Mouse (Mus musculus): Measurements from ENCODE around the gene Gm128. TPM values are rescaled to one million over a fixed set of nuclear protein-coding genes. Genes with fewer than 3 reads are reported as not detected.

Gm128 gene
- polyA plus RNA-seq (2012; rRNA removed), result 0.05 TPM in 2 replicates

GRCm38 (mm10) chr3:95241498-95241897, at the start of gene Gm128:
TSS of gene Gm128 (minus strand) at chr3:95241598.
- 77% methylated on average over 7 of the region's 7 CpGs for WGBS
- DNase-seq (ENCODE audit: low read depth, low spot score), result no peak

DNA sequence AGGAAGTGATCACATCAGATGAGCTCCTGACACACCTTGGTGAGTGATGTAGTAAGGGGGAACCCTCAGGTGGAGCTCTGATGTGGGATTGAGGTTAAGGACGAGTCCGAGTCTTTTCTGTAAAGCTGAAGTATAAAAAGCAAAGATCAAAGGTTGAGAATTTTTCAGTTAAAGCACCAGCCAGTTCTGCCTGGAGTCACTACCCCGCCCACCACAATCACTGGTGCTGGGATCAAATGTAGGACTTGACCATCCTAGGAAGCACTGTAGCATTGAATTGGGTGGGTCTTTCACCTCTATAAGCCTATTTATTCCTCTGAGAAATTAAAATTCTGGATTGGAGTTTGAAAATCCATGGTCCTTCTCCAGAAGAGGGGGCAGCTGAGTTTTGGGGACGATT, 49.6 kb upstream of the Gm128 start:
- no peak for DNase-seq (ENCODE audit: low read depth, low spot score)
- 46% methylated on average over 4 of the region's 4 CpGs for WGBS

- DNase-seq (ENCODE audit: low read depth, low spot score), result no peak
- WGBS, result 64% methylated on average over 6 of the region's 6 CpGs
These were observed 48.8 kb upstream of the Gm128 start for GRCm38 (mm10) chr3:95290156-95290555.

DNA sequence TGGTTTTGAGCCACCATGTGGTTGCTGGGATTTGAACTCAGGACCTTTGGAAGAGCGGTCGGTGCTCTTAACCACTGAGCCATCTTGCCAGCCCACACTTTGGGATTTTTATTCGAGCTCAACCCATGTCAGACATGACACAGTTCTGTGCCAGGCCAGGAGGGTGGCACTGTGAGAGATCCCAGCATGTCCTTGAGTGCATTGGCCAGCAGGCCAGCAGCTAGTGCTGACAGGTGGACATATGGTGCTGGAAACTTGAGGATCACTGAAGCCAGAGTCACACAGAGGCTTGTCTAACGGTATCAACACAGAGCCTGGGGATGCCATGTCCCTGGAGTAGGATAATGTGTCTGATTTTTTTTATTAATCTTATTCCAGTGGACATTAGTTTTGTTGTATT, 48.0 kb upstream of the Gm128 start:
- no peak for DNase-seq (ENCODE audit: low read depth, low spot score)
- 93% methylated on average over 4 of the region's 4 CpGs for whole genome bisulfite sequencing

DNA sequence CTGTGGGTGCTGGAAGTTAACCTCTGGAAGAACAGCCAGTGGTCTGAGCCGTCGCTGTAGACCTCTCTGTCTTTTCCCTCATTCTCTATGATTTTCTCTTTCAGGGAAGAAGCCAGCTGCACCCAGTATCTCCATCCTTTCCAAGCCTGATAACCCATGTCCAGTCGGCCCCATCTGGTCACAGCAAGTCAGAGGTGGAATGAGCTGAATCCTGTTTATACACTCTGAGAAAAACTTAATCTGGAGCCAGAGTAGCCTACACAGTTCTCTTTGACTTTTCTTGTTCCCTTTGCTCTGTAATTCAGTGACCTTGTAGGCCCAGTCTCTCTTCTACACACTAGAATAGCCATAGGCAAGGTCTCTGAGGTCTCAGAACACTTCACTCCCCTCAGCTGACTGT, 46.1 kb upstream of the Gm128 start:
- 90% methylated on average over 3 of the region's 3 CpGs for WGBS

DNA sequence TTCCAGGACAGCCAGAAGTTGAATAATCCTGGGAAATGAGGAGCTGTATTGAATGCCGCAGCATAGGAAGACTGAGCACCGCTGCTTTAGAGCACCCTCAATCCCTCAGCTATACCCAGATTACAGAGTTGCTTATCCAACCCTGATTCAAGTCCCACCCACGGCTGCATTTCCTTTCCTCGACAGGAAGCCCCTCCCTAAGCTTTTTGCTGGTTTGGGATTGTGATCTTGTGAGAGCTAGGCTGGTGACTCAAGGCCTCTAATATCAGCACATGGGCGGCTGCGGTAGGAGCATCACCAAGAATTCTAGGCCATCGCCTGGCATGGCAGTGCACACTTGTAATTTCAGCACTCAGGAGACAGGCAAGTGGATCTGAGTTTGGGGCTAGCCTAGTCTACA, 45.1 kb upstream of the Gm128 start:
- DNase-seq (ENCODE audit: low read depth, low spot score), result no peak
- WGBS, result 74% methylated on average over 7 of the region's 7 CpGs

More for the DNA sequence above, 46.1 kb upstream of the Gm128 start:
- no peak for DNase-seq (ENCODE audit: low read depth, low spot score)

DNA sequence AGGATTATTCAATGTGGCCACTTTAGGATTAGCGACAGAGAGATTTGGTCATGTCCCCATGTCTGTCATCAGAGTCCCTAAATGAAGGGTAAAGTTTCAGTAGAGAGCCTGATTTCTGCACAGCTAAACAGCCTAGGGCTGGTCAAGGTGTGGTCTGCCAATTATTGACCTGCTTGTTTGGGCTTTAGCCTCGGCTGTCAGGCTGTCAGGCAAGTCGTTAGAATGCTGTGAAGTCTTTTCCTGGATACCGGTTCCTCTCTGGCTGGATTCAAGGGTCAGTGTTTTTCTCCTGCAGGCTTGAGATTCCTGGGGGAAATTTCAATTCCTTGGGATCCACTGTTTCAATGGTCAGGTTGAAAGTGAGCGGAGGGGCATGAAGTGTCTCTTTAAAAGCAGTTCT, 44.6 kb upstream of the Gm128 start:
- 36% methylated on average over 5 of the region's 5 CpGs for WGBS
- no peak for DNase-seq (ENCODE audit: low read depth, low spot score)

DNA sequence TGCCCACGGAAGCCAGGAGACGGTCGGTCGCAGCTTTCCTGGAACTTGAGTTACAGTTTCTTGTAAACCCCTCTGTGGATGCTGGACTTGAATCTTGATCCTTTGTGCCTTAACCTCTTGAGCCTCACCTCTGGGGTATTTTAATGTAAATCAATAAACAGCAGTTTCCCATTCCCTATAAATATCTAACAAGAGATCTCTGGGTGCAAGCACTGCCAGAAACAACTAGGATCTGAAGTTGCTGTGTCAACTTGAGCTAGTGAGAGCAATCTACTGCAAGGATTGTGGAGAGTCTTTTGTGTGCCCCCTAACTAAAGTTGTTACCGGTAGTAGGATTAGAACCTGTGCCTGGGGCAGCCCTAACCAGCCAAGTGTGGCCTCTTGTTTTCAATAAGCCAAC, 44.0 kb upstream of the Gm128 start:
- no peak for DNase-seq (ENCODE audit: low read depth, low spot score)
- WGBS, result 53% methylated on average over 5 of the region's 5 CpGs

DNA sequence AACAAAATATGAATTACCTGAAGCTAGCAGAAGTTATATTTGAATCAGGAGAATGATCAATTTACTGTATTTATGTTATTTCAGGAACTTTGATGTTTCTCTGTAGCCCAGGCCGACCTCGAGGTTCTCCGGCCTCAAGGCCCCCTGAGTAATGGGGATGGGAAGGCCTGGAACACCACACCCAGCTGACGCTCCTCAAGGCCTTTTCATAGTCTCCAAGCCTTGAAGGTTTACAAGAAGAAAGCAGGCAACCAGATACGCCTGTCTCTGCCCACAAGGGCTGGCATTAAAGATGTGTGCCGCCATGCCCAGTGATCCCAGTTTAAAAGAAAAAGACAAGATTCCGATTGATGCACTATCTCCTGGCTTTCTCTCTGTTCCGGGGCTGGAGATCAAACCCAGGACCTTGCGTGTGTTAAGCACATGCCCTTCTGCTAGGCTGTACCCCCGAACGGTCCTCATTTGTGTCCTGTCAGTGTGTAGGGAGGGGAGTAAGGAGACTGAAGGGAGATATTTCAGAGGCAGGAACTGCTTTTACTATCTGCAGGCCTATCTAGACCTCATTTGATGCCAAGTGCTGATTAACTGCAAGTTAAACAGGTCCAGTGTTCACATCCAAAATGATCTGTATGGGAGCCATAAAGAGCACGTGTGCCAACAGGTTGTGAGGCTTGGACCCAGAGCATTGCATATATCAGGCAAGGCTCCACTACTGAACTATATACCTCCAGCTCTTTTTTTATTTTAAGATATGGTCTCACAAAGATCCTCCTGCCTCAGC, 43.3 kb upstream of the Gm128 start:
- no peak for DNase-seq (ENCODE audit: low read depth, low spot score)

GRCm38 (mm10) chr3:95284062-95284461, 42.7 kb upstream of the Gm128 start:
- 8% methylated on average over 1 of the region's 1 CpGs for whole genome bisulfite sequencing
- no peak for DNase-seq (ENCODE audit: low read depth, low spot score)

More for the DNA sequence above, 43.3 kb upstream of the Gm128 start:
- 33% methylated on average over 12 of the region's 12 CpGs for WGBS

- no peak for DNase-seq (ENCODE audit: low read depth, low spot score)
- WGBS, result under 1% methylated on average over 7 of the region's 7 CpGs
These were observed 42.2 kb upstream of the Gm128 start for GRCm38 (mm10) chr3:95283589-95283941.

DNA sequence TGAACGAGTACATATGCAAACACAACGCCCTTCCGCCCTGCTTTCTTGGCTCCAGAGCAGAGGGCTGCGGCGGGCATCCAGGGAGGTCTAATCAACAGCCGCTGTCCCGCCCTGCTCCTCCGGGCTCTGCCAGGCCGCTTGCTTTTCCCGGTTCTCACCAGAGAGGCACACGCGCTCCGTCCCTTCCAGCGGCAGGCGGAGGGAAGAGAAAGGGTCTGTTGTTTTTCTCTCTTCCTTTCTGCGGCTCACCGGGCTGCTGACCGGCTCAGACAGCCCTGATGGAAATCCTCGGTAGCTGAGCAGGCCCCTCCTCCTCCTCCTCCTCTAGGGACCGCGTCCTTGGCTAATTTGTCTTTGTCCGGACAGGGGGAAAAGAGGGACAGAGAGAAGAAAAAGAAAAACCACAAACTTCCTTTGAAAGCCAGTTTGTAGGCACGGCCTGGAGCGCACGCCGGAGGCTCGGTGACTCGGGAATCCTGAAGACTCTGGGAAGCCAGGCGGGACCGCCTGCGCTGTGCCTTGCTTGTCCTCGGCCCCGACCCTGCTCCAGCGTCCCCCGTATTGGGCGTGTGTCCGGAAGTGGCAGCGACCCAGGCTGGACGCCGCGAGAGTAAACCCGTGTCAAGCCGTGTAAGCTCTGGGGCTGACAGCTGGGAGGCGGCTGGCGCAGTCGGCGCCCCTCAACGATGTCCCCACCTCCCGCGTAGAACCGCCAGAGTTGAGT, 41.6 kb upstream of the Gm128 start:
- DNase-seq (ENCODE audit: low read depth, low spot score), result peak; percentile 57

DNA sequence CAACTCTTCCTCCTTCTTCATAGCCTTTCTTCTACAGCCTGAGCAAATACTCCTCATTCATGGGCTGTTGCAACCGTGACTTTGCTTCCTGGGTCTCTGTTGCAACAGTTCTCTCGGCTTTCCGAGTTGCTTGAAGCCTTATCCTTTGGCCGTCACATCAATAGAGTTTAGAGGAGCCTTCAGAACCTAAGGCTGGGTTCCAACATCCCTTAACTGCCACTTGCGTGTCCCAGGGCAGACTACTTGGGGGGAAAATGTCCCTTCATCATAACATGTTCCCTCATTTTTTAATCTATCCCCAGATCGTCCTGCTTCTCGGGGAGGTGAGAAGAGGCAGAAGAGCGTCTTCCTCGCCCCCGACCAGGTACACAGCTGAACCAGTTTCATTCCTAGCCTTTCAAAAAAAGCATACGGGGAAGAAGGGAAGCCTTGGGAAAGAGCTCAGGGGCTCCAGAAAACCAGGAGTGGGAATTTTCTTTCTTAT, 41.0 kb upstream of the Gm128 start:
- WGBS, result 0% methylated on average over 11 of the region's 11 CpGs
- no peak for DNase-seq (ENCODE audit: low read depth, low spot score)

More for the DNA sequence above, 41.6 kb upstream of the Gm128 start:
- WGBS, result 0% methylated on average over 51 of the region's 51 CpGs

DNA sequence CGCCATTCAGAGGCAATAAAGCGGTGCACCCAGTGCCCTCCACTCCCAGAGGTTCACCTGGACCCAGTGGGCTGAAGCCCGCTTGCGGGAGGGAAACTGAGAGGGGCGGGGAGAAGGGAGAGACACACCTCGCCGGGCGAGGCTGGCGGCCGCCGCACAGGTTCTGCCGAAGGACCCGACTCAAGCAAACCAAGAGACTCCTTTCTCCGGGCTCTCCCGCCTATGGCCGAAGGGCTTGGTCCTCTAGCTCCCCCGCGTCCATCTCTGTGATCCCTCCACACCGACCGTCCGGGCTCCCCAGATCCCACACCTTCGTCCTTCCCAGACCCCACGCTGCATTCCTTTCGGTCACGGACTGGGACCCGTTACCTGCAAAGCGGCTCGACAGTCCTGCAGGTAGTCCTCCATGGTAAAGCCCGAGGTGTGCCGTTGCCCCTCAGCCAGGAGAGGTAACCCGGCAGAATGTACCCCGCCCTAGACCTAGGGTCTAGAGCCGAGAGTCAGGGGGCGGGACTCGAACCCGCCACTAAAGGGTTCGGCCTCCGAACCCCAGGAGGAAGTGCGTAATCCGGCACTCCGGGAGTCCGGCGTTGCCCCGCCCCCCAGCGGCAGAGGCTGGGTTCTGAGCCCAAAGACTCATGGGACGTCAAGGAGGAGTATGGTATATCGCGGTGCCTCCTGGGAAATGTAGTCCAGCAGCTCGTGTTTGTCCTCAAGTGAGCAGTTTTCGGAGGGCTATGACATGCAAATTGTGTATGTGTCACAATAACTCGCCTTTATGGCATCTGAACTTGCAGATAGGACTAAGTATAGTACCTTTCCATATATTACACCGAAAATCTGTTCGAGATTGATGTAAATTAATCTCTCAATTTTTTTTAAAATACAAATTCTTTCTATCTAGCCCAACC, 40.1 kb upstream of the Gm128 start, which contains the start of the genes Mindy1 and Prune1:
Gene Mindy1, plus strand, starts transcription at position 130 of the 911 bp plus-strand sequence.
Gene Prune1, minus strand, starts transcription at position 861 of the 911 bp plus-strand sequence.
- WGBS, result under 1% methylated on average over 53 of the region's 53 CpGs
- peak; percentile 99 for DNase-seq (ENCODE audit: low read depth, low spot score)

DNA sequence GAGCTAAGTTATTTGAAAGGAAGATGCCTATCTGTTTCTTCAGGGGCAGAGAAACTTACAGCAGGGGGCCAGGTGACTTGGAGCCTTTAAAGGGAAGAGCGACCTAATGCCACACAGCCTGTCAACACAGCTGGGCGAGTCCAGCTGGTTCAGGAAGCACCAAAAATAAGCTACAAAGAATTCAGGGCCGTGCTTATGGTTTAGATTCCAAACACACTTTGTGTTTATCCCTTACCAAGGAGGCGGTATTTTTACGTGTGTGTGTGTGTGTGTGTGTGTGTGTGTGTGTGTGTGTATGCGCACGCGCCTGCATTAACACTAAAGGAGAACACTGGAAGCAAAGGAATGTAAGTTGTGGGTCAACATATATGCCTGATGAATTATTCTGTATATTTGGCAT, 39.3 kb upstream of the Gm128 start:
- DNase-seq (ENCODE audit: low read depth, low spot score), result no peak
- 3% methylated on average over 8 of the region's 8 CpGs for WGBS

DNA sequence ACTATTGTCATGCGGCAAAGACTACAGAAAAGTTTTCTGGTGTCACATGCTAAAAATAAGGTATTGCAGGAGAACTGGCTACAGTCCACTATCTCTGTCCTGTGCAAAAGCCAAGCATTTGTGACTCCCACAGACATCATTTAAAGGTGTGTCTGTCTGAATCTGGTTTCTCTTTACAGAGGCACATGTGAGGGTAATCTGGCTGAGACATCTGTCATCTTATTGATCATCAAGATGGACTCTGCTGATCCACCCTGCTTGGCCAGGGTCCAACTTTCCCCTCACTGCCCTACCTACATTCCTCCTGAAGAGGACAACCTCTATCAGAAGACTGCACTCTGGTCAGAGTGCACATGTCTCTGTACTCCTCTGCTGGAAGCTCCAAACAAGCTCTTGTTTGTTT, 35.8 kb upstream of the Gm128 start:
- 65% methylated on average over 1 of the region's 1 CpGs for WGBS
- DNase-seq (ENCODE audit: low read depth, low spot score), result no peak

DNA sequence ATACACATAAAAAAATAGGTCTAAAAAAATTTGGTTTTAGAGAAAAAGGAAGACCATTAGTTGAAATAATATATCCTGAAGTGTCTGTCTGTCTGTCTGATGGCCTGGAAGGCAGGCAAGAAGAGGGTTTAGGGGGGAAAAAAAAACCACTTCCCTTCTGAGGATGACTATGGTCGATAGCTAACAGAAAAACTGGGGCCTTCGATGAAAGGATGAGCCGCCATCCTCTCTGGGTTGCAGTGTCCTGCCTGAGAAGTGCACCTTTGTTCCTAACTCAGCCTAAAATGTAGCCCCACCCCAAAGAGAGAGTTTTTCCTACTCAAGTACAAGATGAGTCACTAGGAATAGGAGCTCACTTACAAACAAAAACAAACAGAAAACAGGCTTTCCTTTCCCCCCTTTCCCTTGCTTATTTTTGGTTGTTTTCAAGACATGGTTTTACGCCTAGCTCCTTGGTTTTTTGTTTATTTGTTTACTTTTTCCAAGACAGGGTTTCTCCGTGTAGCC, 35.1 kb upstream of the Gm128 start:
- DNase-seq (ENCODE audit: low read depth, low spot score), result no peak
- WGBS, result 64% methylated on average over 5 of the region's 5 CpGs

GRCm38 (mm10) chr3:95275161-95275560, 33.8 kb upstream of the Gm128 start:
- WGBS, result 71% methylated on average over 6 of the region's 6 CpGs
- DNase-seq (ENCODE audit: low read depth, low spot score), result no peak

- no peak for DNase-seq (ENCODE audit: low read depth, low spot score)
- WGBS, result 92% methylated on average over 4 of the region's 4 CpGs
These were observed 33.1 kb upstream of the Gm128 start for GRCm38 (mm10) chr3:95274453-95274852.

- WGBS, result 85% methylated on average over 5 of the region's 5 CpGs
These were observed 32.1 kb upstream of the Gm128 start for GRCm38 (mm10) chr3:95273471-95273870.

More at GRCm38 (mm10) chr3:95273471-95273870, 32.1 kb upstream of the Gm128 start:
- DNase-seq (ENCODE audit: low read depth, low spot score), result no peak
